Mouse (Mus musculus) spleen, postnatal 14 days (tissue): ENCODE data around the gene Mettl9.

Source experiments
- DNase-seq, 2 experiments: peaks; one replicate each; pipeline ENCODE4 v3.0.0; 2021 to 2022; ENCODE audit warnings: low spot score in 2 of 2

The Mettl9 gene

DNA sequence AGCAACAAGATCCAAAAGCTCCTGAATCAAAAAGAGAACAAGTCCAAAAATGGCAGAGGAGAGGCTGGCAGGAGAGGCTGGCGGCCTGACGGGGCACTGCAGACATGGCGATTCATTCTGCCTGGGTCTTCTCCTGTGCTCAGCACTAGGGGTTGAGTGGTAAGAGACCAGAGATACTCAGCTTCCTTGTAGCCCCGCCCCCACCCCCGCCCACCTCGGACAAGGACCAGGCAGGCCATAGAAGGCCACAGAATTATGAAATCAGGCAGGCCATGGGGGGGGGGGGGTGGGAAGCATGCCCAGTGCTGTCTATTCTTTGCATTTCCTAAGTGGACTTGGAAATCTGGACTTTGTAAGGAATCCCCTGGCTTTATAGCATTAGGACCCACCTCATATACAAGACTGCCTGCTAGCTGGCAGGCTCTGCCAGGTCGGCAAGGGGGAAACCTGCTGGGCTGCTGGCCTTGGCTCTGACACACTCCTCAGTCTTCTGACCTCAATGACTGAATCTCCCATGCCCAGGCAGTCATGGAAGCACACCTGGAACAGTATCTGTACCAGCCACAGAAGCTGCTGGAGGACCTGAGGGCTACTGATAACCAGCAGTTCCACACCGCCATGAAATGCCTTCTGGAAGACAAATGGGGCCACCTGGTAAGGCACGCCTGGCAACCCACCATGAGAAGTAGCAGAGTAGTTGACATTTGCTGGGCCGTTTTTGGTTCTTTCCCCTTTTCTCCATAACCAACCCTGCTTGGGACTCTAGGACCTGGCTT, 64.6 kb downstream of the Mettl9 start:
- no peak for DNase-seq

DNA sequence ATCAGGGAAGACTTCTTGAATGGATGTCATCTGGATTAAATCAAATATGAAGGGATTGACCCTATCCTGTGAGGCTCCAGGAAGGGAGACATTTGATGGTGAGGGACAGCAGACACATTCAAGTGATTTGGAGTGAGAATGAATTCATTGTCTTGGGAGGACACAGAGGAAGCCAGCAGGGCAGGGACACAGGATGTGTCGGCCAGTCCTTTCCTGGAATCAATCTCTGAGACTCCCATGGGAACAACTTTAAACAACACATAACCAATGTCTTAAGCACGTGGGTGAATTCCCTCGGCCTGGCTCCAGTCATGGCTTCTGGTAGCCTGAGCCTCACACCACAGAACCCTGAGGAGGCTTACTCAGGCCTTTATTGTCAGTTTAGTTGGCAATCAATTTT, 73.6 kb downstream of the Mettl9 start:
- DNase-seq: no peak

DNA sequence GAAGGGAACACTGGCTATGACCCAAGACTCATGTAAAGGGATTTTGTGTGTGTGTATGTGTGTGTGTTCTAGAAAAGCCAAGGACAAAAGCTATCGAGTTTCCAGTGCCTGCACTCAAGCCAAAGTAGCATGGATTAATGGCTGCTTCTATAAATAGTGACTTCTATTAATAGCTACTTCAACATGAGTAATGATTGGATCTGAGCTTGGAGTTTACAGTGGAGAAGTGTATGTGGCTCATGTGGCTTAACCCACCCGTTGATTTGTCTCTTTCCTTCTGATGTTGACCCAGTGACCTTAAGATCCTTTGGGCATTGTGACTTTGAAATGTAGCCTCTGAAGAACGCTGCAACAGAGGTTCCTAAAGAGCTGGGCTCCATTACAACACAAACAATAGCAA, 77.1 kb downstream of the Mettl9 start:
- DNase-seq: no peak

- DNase-seq: no peak
These were observed 77.5 kb downstream of the Mettl9 start for GRCm38 (mm10) chr7:121111762-121112161.

GRCm38 (mm10) chr7:121120143-121120818, 86.0 kb downstream of the Mettl9 start:
- DNase-seq: peak; percentile 30 to 63
